Mouse (Mus musculus) liver, embryonic 15.5 days (tissue): Measurements from ENCODE around the gene Josd2. TPM values are rescaled to one million over a fixed set of nuclear protein-coding genes. Genes with fewer than 3 reads are reported as not detected.

Experiments
- ATAC-seq: fragments of 200-750 bp; cut with Nextera tagmentation; 2 replicates; pipeline ENCODE4 v1.8.0; 2017; ENCODE audit warnings: moderate number of reproducible peaks, mild to moderate bottlenecking, moderate library complexity; ENCODE audit not compliant: insufficient read depth
- H3K27ac ChIP-seq: fragments of 300-500 bp; sonication (generic); replicated peaks from 2 replicates; pipeline ENCODE4 v1.5.1; 2015; ENCODE audit warnings: mild to moderate bottlenecking, inconsistent platforms
- H3K27me3 ChIP-seq: fragments of 300-500 bp; sonication (generic); 2 replicates; pipeline ENCODE4 v1.6.1; 2015; ENCODE audit warnings: mild to moderate bottlenecking, inconsistent platforms
- H3K36me3 ChIP-seq: fragments of 300-500 bp; sonication (generic); replicated peaks from 2 replicates; pipeline ENCODE4 v1.6.1; 2015; ENCODE audit warnings: moderate library complexity, mild to moderate bottlenecking, inconsistent platforms
- H3K4me1 ChIP-seq: fragments of 300-500 bp; sonication (generic); replicated peaks from 2 replicates; pipeline ENCODE4 v1.6.1; 2015; ENCODE audit warnings: inconsistent platforms
- H3K4me2 ChIP-seq: fragments of 300-500 bp; sonication (generic); 2 replicates; pipeline ENCODE4 v1.6.1; 2015; ENCODE audit warnings: moderate library complexity, mild to moderate bottlenecking, inconsistent platforms
- H3K4me3 ChIP-seq: fragments of 300-500 bp; sonication (generic); replicated peaks from 2 replicates; pipeline ENCODE4 v1.5.1; 2015; ENCODE audit warnings: mild to moderate bottlenecking, inconsistent platforms
- H3K9ac ChIP-seq: fragments of 300-500 bp; sonication (generic); 2 replicates; pipeline ENCODE4 v1.6.1; 2015; ENCODE audit warnings: moderate library complexity, mild to moderate bottlenecking, inconsistent platforms
- H3K9me3 ChIP-seq: fragments of 300-500 bp; sonication (generic); replicated peaks from 2 replicates; pipeline ENCODE4 v1.6.1; 2016; ENCODE audit warnings: inconsistent platforms
- WGBS: fragments of 180-500 bp; shearing (Covaris S2); methylation state at CpG from one replicate; pipeline ENCODE4 v1.1.7; 2015; ENCODE audit warnings: mixed read lengths; ENCODE audit not compliant: insufficient replicate concordance; 5-methylcytosine and 5-hydroxymethylcytosine counted together
- polyA plus RNA-seq: library from polyadenylated mRNA; unstranded; fragments of >200 nt; fragmentation: Nextera tagmentation; extraction: Ambion mirVana; gene quantifications from 2 replicates; pipeline ENCODE4 v1.2.1, GENCODE M21; 2015

The Josd2 gene
- polyA plus RNA-seq, 1 experiment from 2014 or later, result 175 TPM

GRCm38 (mm10) chr7:44453256-44453655 is 14.5 kb upstream of the Josd2 start:
- no peak overlapping the region for H3K27ac ChIP-seq
- no peak overlapping the region for H3K4me3 ChIP-seq
- H3K27me3 ChIP-seq, result peaks cover 54% of the 10 kb centered on the region
- no peak for ATAC-seq
- WGBS, result 2% methylated on average over 3 of the region's 3 CpGs
- H3K4me2 ChIP-seq, result no peak overlapping the region
- no peaks in the 10 kb centered on the region for H3K9me3 ChIP-seq
- H3K36me3 ChIP-seq, result no peaks in the 10 kb centered on the region
- peaks cover 8% of the 10 kb centered on the region for H3K4me1 ChIP-seq
- H3K9ac ChIP-seq, result no peak overlapping the region

GRCm38 (mm10) chr7:44456302-44456701 is 11.5 kb upstream of the Josd2 start:
- Histone ChIP-seq H3K9ac (no peak overlapping the region), H3K9me3 (no peaks in the 10 kb centered on the region), H3K36me3 (no peaks in the 10 kb centered on the region), H3K4me3 (no peak overlapping the region), H3K27ac (no peak overlapping the region), H3K27me3 (peaks cover 65% of the 10 kb centered on the region), H3K4me2 (no peak overlapping the region), H3K4me1 (peaks cover 8% of the 10 kb centered on the region)
- no peak for ATAC-seq
- WGBS, result 73% methylated on average over 1 of the region's 1 CpGs

DNA sequence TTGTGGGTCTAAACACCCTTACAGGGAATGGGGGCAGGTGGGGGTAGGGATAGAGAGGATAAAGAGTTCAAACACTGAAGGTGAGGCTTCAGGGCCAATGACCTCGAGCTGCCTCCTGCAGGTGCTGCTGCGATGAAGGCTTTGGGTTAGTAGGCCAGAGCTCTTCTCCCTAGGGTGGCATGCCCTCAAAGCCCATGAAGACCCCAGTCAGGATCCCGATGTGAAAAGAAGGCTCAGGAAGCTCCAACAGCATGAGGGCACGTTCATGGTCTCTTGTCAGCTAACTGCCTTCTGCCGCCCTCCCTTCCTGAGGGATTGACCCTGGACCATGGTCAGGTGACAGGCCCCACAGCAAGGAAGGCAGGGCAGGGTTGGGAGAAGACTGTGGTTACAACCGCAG is 7.7 kb upstream of the Josd2 start:
- no peak for ATAC-seq

GRCm38 (mm10) chr7:44460767-44461502 is 6.8 kb upstream of the Josd2 start:
- Histone ChIP-seq H3K4me1 (peaks cover 44% of the 10 kb centered on the region), H3K4me2 (no peak overlapping the region), H3K27ac (no peak overlapping the region), H3K36me3 (no peaks in the 10 kb centered on the region), H3K9me3 (no peaks in the 10 kb centered on the region), H3K4me3 (no peak overlapping the region), H3K27me3 (peaks cover 90% of the 10 kb centered on the region), H3K9ac (no peak overlapping the region)
- WGBS, result 59% methylated on average over 31 of the region's 31 CpGs
- no peak for ATAC-seq

More for the DNA sequence above, 7.7 kb upstream of the Josd2 start:
- Histone ChIP-seq H3K9ac (no peak overlapping the region), H3K27me3 (peaks cover 85% of the 10 kb centered on the region), H3K4me3 (no peak overlapping the region), H3K36me3 (no peaks in the 10 kb centered on the region), H3K4me1 (peaks cover 36% of the 10 kb centered on the region), H3K9me3 (no peaks in the 10 kb centered on the region), H3K27ac (no peak overlapping the region), H3K4me2 (no peak overlapping the region)
- WGBS, result 52% methylated on average over 6 of the region's 6 CpGs

- no peak overlapping the region for H3K27ac ChIP-seq
- H3K4me3 ChIP-seq, result no peak overlapping the region
- peaks cover 88% of the 10 kb centered on the region for H3K27me3 ChIP-seq
- peaks cover 47% of the 10 kb centered on the region for H3K4me1 ChIP-seq
- no peak for ATAC-seq
- H3K4me2 ChIP-seq, result no peak overlapping the region
- no peaks in the 10 kb centered on the region for H3K9me3 ChIP-seq
- H3K9ac ChIP-seq, result no peak overlapping the region
- H3K36me3 ChIP-seq, result no peaks in the 10 kb centered on the region
- 44% methylated on average over 57 of the region's 57 CpGs for WGBS
Measured at GRCm38 (mm10) chr7:44461503-44462217, 6.1 kb upstream of the Josd2 start.

DNA sequence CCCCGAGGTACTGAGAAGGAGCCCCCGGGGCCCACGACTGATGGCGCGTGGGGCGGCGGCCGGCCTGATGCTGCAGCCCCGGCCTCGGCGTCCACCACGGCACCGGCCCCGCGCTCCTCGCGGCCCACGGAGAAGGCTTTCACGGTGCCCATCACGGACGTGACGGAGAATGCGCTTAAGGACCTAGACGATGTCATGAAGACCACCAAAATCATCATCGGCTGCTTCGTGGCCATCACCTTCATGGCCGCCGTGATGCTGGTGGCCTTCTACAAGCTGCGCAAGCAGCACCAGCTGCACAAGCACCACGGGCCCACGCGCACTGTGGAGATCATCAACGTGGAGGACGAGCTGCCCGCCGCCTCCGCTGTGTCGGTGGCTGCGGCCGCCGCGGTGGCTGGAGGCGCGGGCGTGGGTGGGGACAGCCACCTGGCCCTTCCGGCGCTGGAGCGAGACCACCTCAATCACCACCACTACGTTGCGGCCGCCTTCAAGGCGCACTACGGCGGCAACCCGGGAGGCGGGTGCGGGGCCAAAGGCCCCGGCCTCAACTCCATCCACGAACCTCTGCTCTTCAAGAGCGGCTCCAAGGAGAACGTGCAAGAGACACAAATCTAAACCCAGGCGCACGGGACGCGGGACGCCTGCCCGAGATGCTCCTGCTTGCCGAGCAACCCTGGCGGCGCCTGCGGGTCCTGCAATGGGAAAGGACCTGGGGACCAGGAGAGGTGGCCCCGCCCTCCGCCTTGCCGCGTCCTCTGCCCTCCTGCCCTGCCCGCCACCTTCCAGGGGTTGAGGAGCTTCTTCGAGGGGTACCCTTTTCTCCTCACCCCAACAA is 5.3 kb upstream of the Josd2 start:
- peaks cover 51% of the 10 kb centered on the region for H3K4me1 ChIP-seq
- no peak overlapping the region for H3K27ac ChIP-seq
- no peaks in the 10 kb centered on the region for H3K36me3 ChIP-seq
- no peak for ATAC-seq
- H3K9ac ChIP-seq, result no peak overlapping the region
- no peak overlapping the region for H3K4me3 ChIP-seq
- H3K4me2 ChIP-seq, result no peak overlapping the region; the same call in 1 of the 2 replicates
- H3K27me3 ChIP-seq, result peaks cover 81% of the 10 kb centered on the region
- WGBS, result 10% methylated on average over 77 of the region's 77 CpGs
- no peaks in the 10 kb centered on the region for H3K9me3 ChIP-seq

DNA sequence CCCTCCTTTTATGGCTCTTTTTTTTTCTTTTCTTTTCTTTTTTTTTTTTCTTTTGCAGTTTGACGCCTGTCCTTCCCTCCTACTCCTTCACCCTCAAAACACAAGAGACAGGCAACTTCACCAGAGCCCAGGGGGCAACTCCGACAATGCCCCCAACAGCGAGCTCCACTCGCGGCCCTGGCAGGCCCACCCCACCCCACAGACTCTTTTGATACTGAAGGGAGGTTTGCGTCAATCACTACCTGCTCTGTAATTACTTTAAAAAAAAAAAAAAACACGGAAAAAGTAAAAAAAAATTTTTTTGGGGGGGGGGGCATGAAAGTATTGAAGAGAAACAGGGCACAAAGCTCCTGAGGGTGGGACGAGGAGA is 4.7 kb upstream of the Josd2 start:
- Histone ChIP-seq H3K36me3 (no peaks in the 10 kb centered on the region), H3K27ac (no peak overlapping the region), H3K9ac (no peak overlapping the region), H3K4me1 (peaks cover 54% of the 10 kb centered on the region), H3K9me3 (no peaks in the 10 kb centered on the region), H3K4me3 (no peak overlapping the region), H3K27me3 (peaks cover 75% of the 10 kb centered on the region), H3K4me2 (no peak overlapping the region)
- WGBS, result 24% methylated on average over 8 of the region's 8 CpGs
- ATAC-seq, result no peak

DNA sequence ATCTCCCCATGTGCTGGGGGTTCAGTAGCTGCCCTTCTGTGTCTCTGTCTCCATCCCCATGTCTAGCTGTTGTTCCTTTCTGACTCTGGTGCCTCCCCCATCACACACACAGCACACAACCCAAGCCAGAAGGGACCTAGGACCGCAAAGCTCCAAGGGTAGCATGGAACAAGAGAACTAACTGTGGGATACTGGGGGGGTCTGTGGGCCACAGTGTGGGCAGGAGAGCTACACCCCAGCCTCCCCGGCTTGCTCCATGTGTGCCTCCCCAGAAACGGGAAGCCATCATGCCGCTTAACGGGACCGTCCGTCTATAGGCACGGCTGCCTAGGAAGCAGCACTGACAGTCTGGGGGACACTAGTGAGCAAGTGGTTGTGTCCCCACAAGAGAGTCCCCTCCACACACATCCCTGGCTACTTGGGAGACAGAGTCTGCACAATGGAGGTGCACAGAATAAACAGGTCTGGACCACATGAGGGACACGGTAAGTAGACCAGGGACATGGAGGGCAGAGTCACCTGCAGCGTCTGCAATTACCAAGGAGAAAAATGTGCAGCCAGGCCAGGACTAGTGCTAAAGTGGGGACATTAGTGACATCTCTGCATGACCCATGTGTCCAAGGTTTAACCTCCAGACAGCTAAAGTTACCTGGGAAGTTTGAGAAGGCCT is 4.1 kb upstream of the Josd2 start:
- H3K27ac ChIP-seq, result no peak overlapping the region

GRCm38 (mm10) chr7:44464511-44464910 is 3.3 kb upstream of the Josd2 start:
- 22% methylated on average over 4 of the region's 4 CpGs for WGBS
- Histone ChIP-seq H3K9me3 (no peaks in the 10 kb centered on the region), H3K9ac (0 out of 2 replicates have a peak overlapping the region, but pooled peaks have one; percentile 12), H3K4me1 (peaks cover 67% of the 10 kb centered on the region), H3K27ac (0 out of 2 replicates have a peak overlapping the region, but pooled peaks have one; percentile 24), H3K4me3 (no peak overlapping the region), H3K4me2 (peak overlapping the region; percentile 44; the same call in 1 of the 2 replicates), H3K36me3 (peaks cover 6% of the 10 kb centered on the region; the same call in 1 of the 2 replicates), H3K27me3 (peaks cover 61% of the 10 kb centered on the region)
- ATAC-seq, result no peak

More for the DNA sequence above, 4.1 kb upstream of the Josd2 start:
- ATAC-seq, result no peak
- Histone ChIP-seq H3K4me3 (no peak overlapping the region), H3K4me1 (peaks cover 59% of the 10 kb centered on the region), H3K27me3 (peaks cover 69% of the 10 kb centered on the region), H3K9ac (no peak overlapping the region), H3K36me3 (no peaks in the 10 kb centered on the region; the same call in 1 of the 2 replicates), H3K9me3 (no peaks in the 10 kb centered on the region), H3K4me2 (no peak overlapping the region)
- WGBS, result 73% methylated on average over 10 of the region's 10 CpGs

DNA sequence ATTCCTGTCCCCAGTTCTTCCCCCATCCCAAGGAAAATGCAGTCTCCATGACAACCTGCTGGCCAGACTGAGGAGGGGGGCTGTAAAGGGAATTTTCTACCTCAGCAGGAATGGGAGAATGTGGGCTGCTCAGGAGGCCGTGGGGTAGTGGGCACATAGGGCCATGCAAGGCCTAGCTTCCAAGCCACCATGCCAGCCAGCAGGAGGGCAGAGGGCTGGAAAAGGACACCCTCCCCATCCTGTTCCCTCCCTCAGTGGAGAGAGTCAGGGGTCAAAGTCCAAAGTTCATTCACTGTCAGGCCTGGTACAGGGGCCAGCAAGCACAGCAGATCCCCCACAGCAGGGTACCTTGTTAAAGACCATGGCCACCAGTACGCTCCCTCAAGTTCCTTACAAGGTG is 2.7 kb upstream of the Josd2 start, which contains the start of gene Aspdh:
Gene Aspdh (plus strand): TSS at position 281 of the 400 bp plus-strand sequence.
- peaks cover 73% of the 10 kb centered on the region for H3K4me1 ChIP-seq

More for the DNA sequence above, 2.7 kb upstream of the Josd2 start, which contains the start of gene Aspdh:
- Histone ChIP-seq H3K9me3 (no peaks in the 10 kb centered on the region), H3K27me3 (peaks cover 55% of the 10 kb centered on the region), H3K27ac (peak within 1 kb of the TSS; percentile 93; the same call in 1 of the 2 replicates), H3K9ac (peak within 1 kb of the TSS; percentile 12), H3K4me2 (peak within 1 kb of the TSS; percentile 44), H3K36me3 (peaks cover 12% of the 10 kb centered on the region), H3K4me3 (0 out of 2 replicates have a peak within 1 kb of the TSS, but pooled peaks have one; percentile 5)
- no peak for ATAC-seq
- 64% methylated on average over 2 of the region's 2 CpGs for WGBS
